Mouse (Mus musculus) C2C12 (cell line): ENCODE data around the gene Casc3. TPM values are rescaled to one million over a fixed set of nuclear protein-coding genes. Genes with fewer than 3 reads are reported as not detected.

Experiments
- H3K27me3 ChIP-seq: one replicate; pipeline ENCODE4 v1.6.1; 2011; ENCODE audit not compliant: control insufficient read depth, insufficient read depth, insufficient read length
- H3K36me3 ChIP-seq: one replicate; pipeline ENCODE4 v1.6.1; 2011; ENCODE audit not compliant: control insufficient read depth, insufficient read depth
- H3K4me3 ChIP-seq: one replicate; pipeline ENCODE4 v1.5.1; 2011; ENCODE audit warnings: mild to moderate bottlenecking, control low read depth; ENCODE audit not compliant: poor library complexity, insufficient read depth, severe bottlenecking
- H3K79me2 ChIP-seq: one replicate; pipeline ENCODE4 v1.6.1; 2011; ENCODE audit not compliant: control insufficient read depth, insufficient read depth
- H3K79me3 ChIP-seq: one replicate; pipeline ENCODE4 v1.6.1; 2011; ENCODE audit warnings: low read depth, control low read depth
- H3ac ChIP-seq: one replicate; pipeline ENCODE3; 2011; ENCODE audit warnings: low read depth; ENCODE audit not compliant: control insufficient read depth, insufficient read length
- CEBPB ChIP-seq: IDR thresholded peaks from one replicate; pipeline ENCODE4 v1.6.1; 2011; ENCODE audit warnings: low read depth, mild to moderate bottlenecking, control low read depth, moderate library complexity
- CTCF ChIP-seq: IDR thresholded peaks from one replicate; pipeline ENCODE4 v1.5.1; 2011; ENCODE audit not compliant: control insufficient read depth, insufficient read depth, insufficient read length
- FOSL1 ChIP-seq: IDR thresholded peaks from one replicate; pipeline ENCODE4 v1.8.0; 2011; ENCODE audit warnings: mild to moderate bottlenecking, low read length; ENCODE audit not compliant: poor library complexity, insufficient read depth, severe bottlenecking
- MAX ChIP-seq: IDR thresholded peaks from one replicate; pipeline ENCODE4 v1.6.1; 2011; ENCODE audit warnings: mild to moderate bottlenecking, control low read depth
- MYOD1 ChIP-seq: IDR thresholded peaks from one replicate; pipeline ENCODE4 v1.6.1; 2011; ENCODE audit warnings: low read depth; ENCODE audit not compliant: control insufficient read depth, insufficient read length
- MYOG ChIP-seq: IDR thresholded peaks from one replicate; pipeline ENCODE4 v1.6.1; 2011; ENCODE audit not compliant: control insufficient read depth, insufficient read length; ENCODE audit errors: extremely low read depth
- USF1 ChIP-seq: IDR thresholded peaks from one replicate; pipeline ENCODE4 v1.6.1; 2011; ENCODE audit warnings: low read depth, mild to moderate bottlenecking, control low read depth, moderate library complexity
- long read RNA-seq, 2 experiments: library from polyadenylated mRNA; unstranded; transcript quantifications; one replicate each; pipeline ENCODE4 v2.0.0; 2019 to 2020
- polyA plus RNA-seq: library from polyadenylated mRNA; unstranded; fragments of >200 nt; fragmentation: generic; extraction: Trizol; gene quantifications from one replicate; pipeline ENCODE4 v1.2.1, GENCODE M21; 2012; ENCODE audit warnings: missing spikeins

Casc3 gene
- polyA plus RNA-seq, result 24.4 TPM
- long read RNA-seq, experiment 1, partial matches to known transcripts, result 1 of 10 reads
- long read RNA-seq, experiment 1, other reads (novel, unspliced or antisense), result 9 of 10 reads
- long read RNA-seq, experiment 2, transcript Casc3-204 (14 exons, 3,741 nt), result major isoform, 36 of 44 reads
- long read RNA-seq, experiment 2, partial matches to known transcripts, result 5 of 44 reads
- long read RNA-seq, experiment 2, other reads (novel, unspliced or antisense), result 3 of 44 reads

DNA sequence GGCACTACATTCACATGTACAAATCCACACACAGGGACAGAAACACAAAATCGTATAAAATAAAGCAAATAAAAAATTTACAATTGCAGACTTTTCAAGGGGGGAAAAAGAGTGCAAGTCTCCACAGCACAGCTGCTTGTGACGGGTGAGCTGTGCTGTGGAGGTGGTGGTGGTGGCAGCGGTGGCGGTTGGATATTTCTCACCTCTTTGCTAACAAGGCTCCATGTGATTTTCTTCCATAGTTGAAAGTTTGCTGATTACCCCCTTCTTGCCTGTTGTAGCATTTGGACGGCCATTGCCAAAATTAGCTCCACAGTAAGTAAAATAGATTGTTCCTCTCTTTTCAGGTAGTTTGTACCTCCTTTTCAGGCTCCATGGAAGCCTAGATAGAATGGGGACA, at the start of gene Casc3:
Casc3 (plus strand) TSS at position 301 of the 400 bp plus-strand sequence.
- peaks cover 32% of the 10 kb centered on the region for H3K79me2 ChIP-seq
- TF ChIP-seq MYOG (no peak), USF1 (no peak), CEBPB (no peak), MYOD1 (no peak), CTCF (no peak), FOSL1 (no peak)
- H3K79me3 ChIP-seq, result peaks cover 20% of the 10 kb centered on the region
- H3K27me3 ChIP-seq, result no peaks in the 10 kb centered on the region
- H3K4me3 ChIP-seq, result no peak within 1 kb of the TSS
- H3K36me3 ChIP-seq, result peaks cover 85% of the 10 kb centered on the region
- H3ac ChIP-seq, result no peak within 1 kb of the TSS

DNA sequence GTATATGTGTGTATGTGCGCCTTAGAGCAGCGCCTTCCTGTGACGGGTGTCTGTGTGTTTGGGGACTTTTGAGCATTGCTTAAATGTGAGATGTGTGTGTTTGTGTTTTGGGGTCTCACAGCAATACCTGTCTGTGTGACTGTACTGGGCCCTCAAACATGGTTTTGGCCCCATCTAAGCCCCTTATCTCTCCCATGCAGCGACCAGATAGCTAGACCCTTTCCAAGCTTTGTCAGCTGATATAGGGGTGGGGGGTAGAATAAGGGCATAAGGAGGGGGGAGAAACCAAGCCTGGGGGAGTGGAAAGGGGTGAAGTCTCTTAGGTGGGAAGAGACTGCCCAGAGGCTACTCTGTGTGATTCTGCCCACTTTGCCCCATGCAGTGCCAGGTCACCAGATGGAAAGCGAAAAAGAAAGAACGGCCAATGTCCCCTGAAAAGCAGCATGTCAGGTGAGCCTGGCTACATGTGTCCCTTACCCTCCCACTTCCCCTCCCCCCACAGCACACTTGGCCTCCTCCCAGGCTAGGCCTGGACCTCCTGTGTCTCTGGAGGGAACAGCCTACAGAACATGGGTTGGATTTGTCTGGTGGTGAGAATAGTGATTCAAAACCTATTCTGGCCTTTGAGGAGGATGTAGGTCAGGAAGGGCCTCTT, 48.9 kb upstream of the Casc3 start:
- Histone ChIP-seq H3ac (no peak overlapping the region), H3K36me3 (no peaks in the 10 kb centered on the region), H3K27me3 (no peaks in the 10 kb centered on the region), H3K79me3 (no peaks in the 10 kb centered on the region), H3K4me3 (no peak overlapping the region), H3K79me2 (peaks cover 9% of the 10 kb centered on the region)
- no peak for TF ChIP-seq MAX
- TF ChIP-seq CTCF, result no peak
- TF ChIP-seq USF1, result no peak
- no peak for TF ChIP-seq CEBPB
- TF ChIP-seq MYOG, result no peak
- no peak for TF ChIP-seq FOSL1
- TF ChIP-seq MYOD1, result no peak

DNA sequence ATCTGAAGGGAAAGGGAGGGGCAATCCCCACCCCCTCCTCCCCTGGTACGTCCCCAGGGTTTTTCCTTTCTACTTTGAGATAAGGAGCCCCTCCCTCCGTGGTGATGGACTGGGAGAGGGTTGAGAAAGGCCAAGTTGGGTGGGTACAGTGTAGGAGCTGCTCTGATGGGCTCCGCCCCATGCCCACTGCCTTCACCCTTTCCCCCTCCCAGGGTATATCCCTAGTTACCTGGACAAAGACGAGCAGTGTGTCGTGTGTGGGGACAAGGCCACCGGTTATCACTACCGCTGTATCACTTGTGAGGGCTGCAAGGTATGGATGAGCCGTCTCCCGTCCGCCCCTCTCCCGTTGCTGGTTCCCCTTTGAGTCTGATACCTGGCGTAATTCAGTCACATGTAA, 48.0 kb upstream of the Casc3 start:
- Histone ChIP-seq H3K79me2 (peaks cover 7% of the 10 kb centered on the region), H3K36me3 (no peaks in the 10 kb centered on the region), H3K27me3 (no peaks in the 10 kb centered on the region), H3ac (no peak overlapping the region), H3K4me3 (no peak overlapping the region), H3K79me3 (no peaks in the 10 kb centered on the region)
- TF ChIP-seq MYOG, result no peak
- TF ChIP-seq CTCF, result no peak
- no peak for TF ChIP-seq CEBPB
- no peak for TF ChIP-seq USF1
- no peak for TF ChIP-seq MAX
- no peak for TF ChIP-seq MYOD1
- no peak for TF ChIP-seq FOSL1

DNA sequence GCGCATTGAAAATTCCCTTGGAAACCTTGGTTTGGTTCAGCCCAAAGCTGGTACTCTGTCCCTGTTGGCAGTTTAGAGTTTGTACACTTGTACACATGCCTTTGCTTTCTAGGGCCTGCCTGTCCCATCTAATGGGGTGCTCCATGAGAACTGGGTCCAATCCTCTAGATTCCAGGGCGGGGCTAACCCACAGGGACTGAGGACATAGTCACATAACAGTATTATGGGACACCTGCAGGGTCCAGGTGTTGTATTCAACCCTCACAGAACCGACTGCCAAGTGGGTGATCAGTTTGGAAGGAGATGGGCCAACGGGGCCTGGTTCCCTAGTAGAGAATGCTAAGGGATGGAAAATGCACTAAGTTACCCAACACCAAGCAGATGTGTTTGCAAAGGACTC, 42.8 kb upstream of the Casc3 start:
- TF ChIP-seq MYOG (no peak), CTCF (no peak), USF1 (no peak), MAX (no peak), FOSL1 (no peak), MYOD1 (no peak), CEBPB (no peak)
- no peaks in the 10 kb centered on the region for H3K36me3 ChIP-seq
- H3K4me3 ChIP-seq, result no peak overlapping the region
- no peaks in the 10 kb centered on the region for H3K79me3 ChIP-seq
- H3K27me3 ChIP-seq, result no peaks in the 10 kb centered on the region
- no peaks in the 10 kb centered on the region for H3K79me2 ChIP-seq
- H3ac ChIP-seq, result no peak overlapping the region

DNA sequence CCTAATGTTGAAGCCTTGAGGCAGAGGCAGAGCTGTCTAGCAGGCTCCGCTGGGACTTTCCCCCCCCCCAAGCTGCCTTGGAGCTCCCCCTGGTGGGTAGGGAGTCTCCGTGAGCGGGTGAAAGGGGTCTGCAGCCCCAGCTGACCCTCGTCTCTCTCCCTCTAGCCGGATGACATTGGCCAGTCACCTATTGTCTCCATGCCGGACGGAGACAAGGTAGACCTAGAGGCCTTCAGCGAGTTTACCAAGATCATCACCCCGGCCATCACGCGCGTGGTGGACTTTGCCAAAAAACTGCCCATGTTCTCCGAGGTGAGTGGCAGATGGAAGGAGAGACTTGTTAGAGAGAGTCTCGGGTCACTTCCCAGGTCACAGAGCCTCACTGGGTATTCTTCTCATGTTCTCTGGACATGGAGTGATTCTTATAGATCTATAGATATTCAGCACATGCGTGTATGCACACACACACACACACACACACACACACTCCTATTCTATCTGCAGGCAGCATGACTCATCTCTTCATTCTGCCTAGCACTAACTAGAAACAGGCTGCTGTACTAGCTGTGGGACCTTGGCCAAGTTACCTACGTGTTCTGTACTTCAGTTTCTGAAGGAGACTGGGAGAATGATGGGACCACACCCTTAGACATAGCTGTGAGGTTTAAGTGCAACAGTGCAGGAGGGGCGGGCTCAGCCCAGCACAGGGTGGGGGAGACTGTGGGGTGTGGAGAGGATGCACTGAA, 41.8 kb upstream of the Casc3 start:
- no peak overlapping the region for H3ac ChIP-seq
- H3K79me2 ChIP-seq, result no peaks in the 10 kb centered on the region
- no peaks in the 10 kb centered on the region for H3K27me3 ChIP-seq
- TF ChIP-seq CTCF (no peak), MYOD1 (no peak), USF1 (no peak), MAX (no peak), FOSL1 (no peak), MYOG (no peak), CEBPB (no peak)
- peaks cover 2% of the 10 kb centered on the region for H3K36me3 ChIP-seq
- no peak overlapping the region for H3K4me3 ChIP-seq
- no peaks in the 10 kb centered on the region for H3K79me3 ChIP-seq

DNA sequence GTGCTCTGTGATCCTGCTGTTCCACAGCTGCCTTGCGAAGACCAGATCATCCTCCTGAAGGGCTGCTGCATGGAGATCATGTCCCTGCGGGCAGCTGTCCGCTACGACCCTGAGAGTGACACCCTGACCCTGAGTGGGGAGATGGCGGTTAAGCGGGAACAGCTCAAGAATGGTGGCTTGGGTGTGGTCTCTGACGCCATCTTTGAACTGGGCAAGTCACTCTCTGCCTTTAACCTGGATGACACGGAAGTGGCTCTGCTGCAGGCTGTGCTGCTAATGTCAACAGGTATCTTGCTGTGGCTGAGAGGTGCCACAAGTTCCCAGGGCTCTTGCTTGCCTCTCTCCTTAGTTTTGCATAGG, 41.2 kb upstream of the Casc3 start:
- H3K79me3 ChIP-seq, result no peaks in the 10 kb centered on the region

More for the DNA sequence above, 41.2 kb upstream of the Casc3 start:
- TF ChIP-seq MYOD1 (no peak), CTCF (no peak)
- Histone ChIP-seq H3K27me3 (no peaks in the 10 kb centered on the region), H3K4me3 (no peak overlapping the region), H3ac (no peak overlapping the region), H3K36me3 (peaks cover 7% of the 10 kb centered on the region), H3K79me2 (no peaks in the 10 kb centered on the region)
